Comparison of ENCODE assay signal across 22 mouse cellular contexts in genomic region chr10:63234133-63234532, GRCm38 (mm10). TPM values are rescaled to one million over a fixed set of nuclear protein-coding genes. Genes with fewer than 3 reads are reported as not detected.
DNase-seq lines count a peak whose midpoint lies in the region.
"Had no signal": no experiment of that assay in that cellular context is flagged by ENCODE, and none has a peak within 500 bp of the region (broad histone marks: within the 10 kb centered on the region; RNA-seq: fewer than 3 reads in every experiment).

No protein-coding gene starts in this region.

- peak; percentile 24 to 33 for DNase-seq in frontal cortex, postnatal 36 days (ENCODE audit: low spot score in 2 of 2)
- DNase-seq in frontal cortex, postnatal 25 days (ENCODE audit: low spot score in 2 of 2) = no peak
- DNase-seq in right cerebral cortex, adult 2 months (ENCODE audit: low spot score in 2 of 2) = peak; percentile 29 to 52
- no peak for DNase-seq in right cerebral cortex, postnatal 10 days (ENCODE audit: low spot score in 2 of 2)
- peak; percentile 55 for DNase-seq in layer of hippocampus, adult 9-11 months
- DNase-seq in T-cell, adult 2 months (ENCODE audit: low spot score) = no peak
- no peak for DNase-seq in heart, postnatal 4 days
- DNase-seq: adrenal gland, adult 8-10 months; cerebellum, adult 8-10 months; cerebellum, postnatal 36 days; gastrocnemius, adult 2 months; gastrocnemius, postnatal 36 days; heart, adult 2 months; heart, postnatal 10 days; kidney, adult 18-20 months; kidney, postnatal 36 days; liver; lung, embryonic 14.5 days; lung, postnatal 14 days; midbrain, embryonic 14.5 days; retina, postnatal 1 day had no signal

RNA-seq across cellular contexts. Expression of gene Herc4, which starts 9.5 kb away (rescaled TPM):
- 10 to 100 TPM; 45.2 to 45.8 TPM for total RNA-seq in heart, postnatal 4 days (2021)

RNA-seq across cellular contexts. Expression of gene Mypn, which starts 30.4 kb away (rescaled TPM):
- total RNA-seq in heart, postnatal 4 days (2021) = 10 to 100 TPM; 69.3 to 75.7 TPM
- total RNA-seq: monocyte, adult 5-6 weeks had no signal

Comparison
In these comparisons a context has a peak if more than half of its experiments do, and no peak if none do; other contexts are left out.
1. DNase-seq: peak in frontal cortex, postnatal 36 days (2 of 2), right cerebral cortex, adult 2 months (2 of 2) and layer of hippocampus, adult 9-11 months (single experiment); none in frontal cortex, postnatal 25 days (0 of 2), right cerebral cortex, postnatal 10 days (0 of 2), T-cell, adult 2 months (single experiment) and heart, postnatal 4 days (single experiment).